Mouse (Mus musculus) liver, embryonic 14.5 days (tissue): Measurements from ENCODE around the gene Brms1l.

Source experiments
- CTCF ChIP-seq: IDR thresholded peaks from 2 replicates; pipeline ENCODE4 v1.5.1; 2016; ENCODE audit warnings: antibody characterized with exemption, low read depth, control low read depth
- EP300 ChIP-seq: IDR thresholded peaks from 2 replicates; pipeline ENCODE4 v1.6.1; 2016; ENCODE audit warnings: antibody characterized with exemption, low read depth

DNA sequence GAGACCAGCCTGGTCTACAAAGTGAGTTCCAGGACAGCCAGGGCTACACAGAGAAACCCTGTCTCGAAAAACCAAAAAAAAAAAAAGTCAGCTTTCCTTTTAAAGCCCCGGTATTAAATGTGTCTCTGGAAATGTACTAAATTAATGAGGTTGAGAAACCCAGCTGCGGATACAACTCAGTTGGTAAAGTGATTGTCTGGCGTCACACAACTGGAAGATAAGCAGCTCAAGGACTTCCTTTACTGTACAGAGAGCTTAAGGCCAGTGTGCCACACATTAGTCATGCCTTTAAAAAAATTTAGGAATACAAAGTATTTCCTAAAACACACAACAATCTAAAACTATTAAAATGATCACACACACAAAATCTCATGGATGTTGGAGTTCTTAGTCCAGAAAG is 37.4 kb upstream of the Brms1l start:
- TF ChIP-seq CTCF: no peak
- no peak for TF ChIP-seq EP300
